Mouse (Mus musculus): ENCODE results near the gene Gpatch1.

Gene Gpatch1

GRCm38 (mm10) chr7:35234361-35235245, 83.6 kb downstream of the Gpatch1 start:
- peak; percentile 99 for DNase-seq (ENCODE audit: low spot score)

- no peak for DNase-seq (ENCODE audit: low spot score)
These were observed 84.4 kb downstream of the Gpatch1 start for GRCm38 (mm10) chr7:35233861-35234260.

GRCm38 (mm10) chr7:35232796-35233455, 85.3 kb downstream of the Gpatch1 start:
- no peak for DNase-seq (ENCODE audit: low spot score)

- DNase-seq (ENCODE audit: low spot score), result no peak
These were observed 87.9 kb downstream of the Gpatch1 start for GRCm38 (mm10) chr7:35230333-35230732.

Measured in yolk sac, embryonic 10.5 days (tissue).